Mouse (Mus musculus): ENCODE measurements around the gene Pafah1b1. TPM values are rescaled to one million over a fixed set of nuclear protein-coding genes. Genes with fewer than 3 reads are reported as not detected.

The Pafah1b1 gene
- polyA plus RNA-seq, 1 experiment: 53.4 TPM

GRCm38 (mm10) chr11:74638791-74639411 lies 85.6 kb downstream of the Pafah1b1 start:
- Histone ChIP-seq H3K27me3 (ENCODE audit: control insufficient read depth, insufficient read depth, low read length) (no peaks in the 10 kb centered on the region), H3K4me1 (ENCODE audit: control insufficient read depth, insufficient read depth, low read length) (peaks cover 2% of the 10 kb centered on the region), H3K36me3 (ENCODE audit: control insufficient read depth, insufficient read depth, low read length) (no peaks in the 10 kb centered on the region), H3K4me3 (ENCODE audit: control insufficient read depth, low read depth, low read length) (peak overlapping the region; percentile 78), H3K27ac (ENCODE audit: control insufficient read depth, insufficient read depth, low read depth, low read length) (no peak overlapping the region)
- no peak for TF ChIP-seq POLR2A (IDR thresholded peaks at IDR 0.05; ENCODE audit: control insufficient read depth, low read depth, low read length)
- no peak for TF ChIP-seq CTCF (IDR thresholded peaks at IDR 0.05; ENCODE audit: control insufficient read depth, insufficient read depth, insufficient replicate concordance, low read depth, low read length)

GRCm38 (mm10) chr11:74637971-74638790 lies 86.3 kb downstream of the Pafah1b1 start:
- Histone ChIP-seq H3K27ac (ENCODE audit: control insufficient read depth, insufficient read depth, low read depth, low read length) (peak overlapping the region; percentile 75), H3K27me3 (ENCODE audit: control insufficient read depth, insufficient read depth, low read length) (no peaks in the 10 kb centered on the region), H3K4me1 (ENCODE audit: control insufficient read depth, insufficient read depth, low read length) (peaks cover 2% of the 10 kb centered on the region), H3K36me3 (ENCODE audit: control insufficient read depth, insufficient read depth, low read length) (no peaks in the 10 kb centered on the region), H3K4me3 (ENCODE audit: control insufficient read depth, low read depth, low read length) (peak overlapping the region; percentile 78)
- peak; percentile 48; the same call in 1 of the 2 replicates for TF ChIP-seq POLR2A (IDR thresholded peaks at IDR 0.05; ENCODE audit: control insufficient read depth, low read depth, low read length)
- peak; percentile 37; the same call in 1 of the 2 replicates for TF ChIP-seq CTCF (IDR thresholded peaks at IDR 0.05; ENCODE audit: control insufficient read depth, insufficient read depth, insufficient replicate concordance, low read depth, low read length)

- H3K4me1 ChIP-seq (ENCODE audit: control insufficient read depth, insufficient read depth, low read length): peaks cover 2% of the 10 kb centered on the region
- no peak overlapping the region for H3K27ac ChIP-seq (ENCODE audit: control insufficient read depth, insufficient read depth, low read depth, low read length)
- peak overlapping the region; percentile 78 for H3K4me3 ChIP-seq (ENCODE audit: control insufficient read depth, low read depth, low read length)
- H3K36me3 ChIP-seq (ENCODE audit: control insufficient read depth, insufficient read depth, low read length): no peaks in the 10 kb centered on the region
- TF ChIP-seq CTCF (IDR thresholded peaks at IDR 0.05; ENCODE audit: control insufficient read depth, insufficient read depth, insufficient replicate concordance, low read depth, low read length): no peak
- TF ChIP-seq POLR2A (IDR thresholded peaks at IDR 0.05; ENCODE audit: control insufficient read depth, low read depth, low read length): no peak
- no peaks in the 10 kb centered on the region for H3K27me3 ChIP-seq (ENCODE audit: control insufficient read depth, insufficient read depth, low read length)
These were observed 87.0 kb downstream of the Pafah1b1 start for GRCm38 (mm10) chr11:74637486-74637885.

- peaks cover 7% of the 10 kb centered on the region for H3K4me1 ChIP-seq (ENCODE audit: control insufficient read depth, insufficient read depth, low read length)
- H3K27me3 ChIP-seq (ENCODE audit: control insufficient read depth, insufficient read depth, low read length): no peaks in the 10 kb centered on the region
- H3K36me3 ChIP-seq (ENCODE audit: control insufficient read depth, insufficient read depth, low read length): no peaks in the 10 kb centered on the region
- no peak overlapping the region for H3K27ac ChIP-seq (ENCODE audit: control insufficient read depth, insufficient read depth, low read depth, low read length)
- no peak overlapping the region for H3K4me3 ChIP-seq (ENCODE audit: control insufficient read depth, low read depth, low read length)
- TF ChIP-seq CTCF (IDR thresholded peaks at IDR 0.05; ENCODE audit: control insufficient read depth, insufficient read depth, insufficient replicate concordance, low read depth, low read length): peak; percentile 69; the same call in 1 of the 2 replicates
- TF ChIP-seq POLR2A (IDR thresholded peaks at IDR 0.05; ENCODE audit: control insufficient read depth, low read depth, low read length): no peak
These were observed 89.8 kb downstream of the Pafah1b1 start for GRCm38 (mm10) chr11:74634490-74635275.

GRCm38 (mm10) chr11:74631880-74632789 lies 92.3 kb downstream of the Pafah1b1 start:
- no peak overlapping the region for H3K27ac ChIP-seq (ENCODE audit: control insufficient read depth, insufficient read depth, low read depth, low read length)
- H3K36me3 ChIP-seq (ENCODE audit: control insufficient read depth, insufficient read depth, low read length): no peaks in the 10 kb centered on the region
- TF ChIP-seq CTCF (IDR thresholded peaks at IDR 0.05; ENCODE audit: control insufficient read depth, insufficient read depth, insufficient replicate concordance, low read depth, low read length) (no peak), POLR2A (IDR thresholded peaks at IDR 0.05; ENCODE audit: control insufficient read depth, low read depth, low read length) (no peak)
- no peaks in the 10 kb centered on the region for H3K27me3 ChIP-seq (ENCODE audit: control insufficient read depth, insufficient read depth, low read length)
- H3K4me1 ChIP-seq (ENCODE audit: control insufficient read depth, insufficient read depth, low read length): peaks cover 4% of the 10 kb centered on the region
- peak overlapping the region; percentile 25 for H3K4me3 ChIP-seq (ENCODE audit: control insufficient read depth, low read depth, low read length)

- TF ChIP-seq POLR2A (IDR thresholded peaks at IDR 0.05; ENCODE audit: control insufficient read depth, low read depth, low read length) (no peak), CTCF (IDR thresholded peaks at IDR 0.05; ENCODE audit: control insufficient read depth, insufficient read depth, insufficient replicate concordance, low read depth, low read length) (no peak)
- Histone ChIP-seq H3K27ac (ENCODE audit: control insufficient read depth, insufficient read depth, low read depth, low read length) (no peak overlapping the region), H3K4me3 (ENCODE audit: control insufficient read depth, low read depth, low read length) (no peak overlapping the region), H3K36me3 (ENCODE audit: control insufficient read depth, insufficient read depth, low read length) (no peaks in the 10 kb centered on the region), H3K27me3 (ENCODE audit: control insufficient read depth, insufficient read depth, low read length) (no peaks in the 10 kb centered on the region), H3K4me1 (ENCODE audit: control insufficient read depth, insufficient read depth, low read length) (peaks cover 4% of the 10 kb centered on the region)
These were observed 97.0 kb downstream of the Pafah1b1 start for GRCm38 (mm10) chr11:74627481-74627880.

Data from testis, adult 2 months (tissue).